Mouse (Mus musculus) cerebellum, postnatal 4 days (tissue): Measurements from ENCODE around the gene Rnf208.
A peak's percentile ranks its signal among the peaks of the same experiment; 100 is the strongest.

ENCODE experiments used
- DNase-seq, 2 experiments: peaks; one replicate each; pipeline ENCODE4 v3.0.0; 2022; ENCODE audit warnings: low spot score in 2 of 2, mixed read lengths in 1 of 2

Gene Rnf208

DNA sequence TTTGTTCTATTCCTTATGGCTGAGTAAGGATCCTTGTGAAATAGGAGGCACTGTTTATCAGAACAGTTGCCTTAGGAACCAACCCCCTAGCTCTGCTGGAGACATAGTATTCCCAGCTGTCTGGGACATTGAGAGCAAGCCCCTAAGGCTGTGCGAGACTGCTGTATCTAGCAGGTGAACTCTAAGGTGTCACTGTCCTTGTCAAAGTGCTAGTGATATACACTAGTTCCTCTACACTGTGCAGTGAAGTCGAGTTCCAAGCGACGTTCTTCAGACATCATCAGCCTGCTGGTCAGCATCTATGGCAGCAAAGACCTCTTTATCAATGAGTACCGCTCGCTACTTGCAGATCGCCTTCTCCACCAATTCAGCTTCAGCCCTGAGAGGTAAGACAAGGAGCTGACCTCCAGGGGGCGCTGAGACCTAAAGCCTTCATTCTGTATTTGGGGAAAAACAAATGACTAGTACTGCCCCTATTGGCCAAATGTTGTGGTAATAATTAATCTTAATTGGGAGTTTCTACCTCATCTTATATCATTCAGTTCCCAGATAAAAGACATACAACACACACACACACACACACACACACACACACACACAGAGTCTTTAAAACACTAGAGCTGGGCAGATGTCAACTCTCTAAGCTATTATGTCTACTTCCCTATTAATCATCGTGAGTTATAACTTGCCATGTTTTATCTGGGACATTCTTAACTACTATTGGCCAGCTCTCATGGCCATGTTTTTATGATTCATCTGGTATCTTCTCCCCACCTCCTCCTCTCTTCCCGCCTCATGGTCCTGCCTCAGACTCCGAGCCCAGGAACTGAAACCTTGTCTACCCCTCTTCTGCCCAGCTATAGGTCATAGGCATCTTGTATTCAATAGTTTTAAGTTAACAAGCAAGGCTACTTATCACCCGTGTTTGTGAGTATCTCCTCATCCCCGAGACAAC is 37.1 kb downstream of the Rnf208 start:
- DNase-seq = peak; percentile 78 to 86

DNA sequence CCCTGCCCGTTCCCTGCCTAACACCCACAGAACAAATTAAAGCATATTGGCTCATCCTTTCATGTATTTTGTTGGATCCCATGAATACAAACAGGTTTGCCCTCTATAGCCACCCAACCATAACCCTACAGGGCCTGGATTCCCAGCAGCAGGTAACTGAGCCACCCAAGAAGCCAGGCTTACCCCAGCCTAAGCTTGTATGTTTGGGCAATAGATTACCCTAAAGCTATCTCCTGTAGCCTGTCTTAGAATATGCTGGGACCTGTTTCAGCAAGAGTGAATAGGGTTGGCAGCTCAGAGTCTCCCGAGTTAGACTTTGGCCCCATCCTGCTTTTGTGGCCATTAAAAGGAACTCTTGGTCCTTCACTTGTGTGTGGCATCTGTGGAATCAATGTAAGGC is 43.5 kb downstream of the Rnf208 start:
- no peak for DNase-seq

DNA sequence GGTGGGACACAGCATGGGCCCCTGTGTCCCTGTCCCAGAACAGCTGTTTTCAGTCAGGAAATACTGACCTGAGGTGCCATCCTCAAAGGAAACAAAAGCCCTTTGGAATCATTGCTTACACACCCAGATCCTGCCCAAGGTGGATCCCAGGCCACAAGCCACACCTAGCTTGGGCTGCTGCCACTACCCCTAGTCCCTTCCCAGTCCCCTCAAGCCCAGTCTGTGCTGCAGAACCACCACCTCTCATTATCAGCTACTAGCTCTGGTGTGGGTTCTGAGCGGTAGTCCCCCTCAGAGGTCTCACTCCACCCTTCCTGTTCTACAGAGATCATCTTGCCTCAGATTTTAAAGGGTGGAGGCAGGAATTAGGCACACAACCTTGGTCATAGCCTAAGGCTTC is 44.3 kb downstream of the Rnf208 start:
- DNase-seq = no peak

GRCm38 (mm10) chr2:25286837-25287636 is 45.0 kb downstream of the Rnf208 start:
- DNase-seq = no peak

GRCm38 (mm10) chr2:25287927-25288649 is 46.0 kb downstream of the Rnf208 start, which contains the start of gene Tmem210:
Gene Tmem210 (plus strand): TSS chr2:25288145.
- DNase-seq = no peak

- DNase-seq = no peak
Measured at GRCm38 (mm10) chr2:25288734-25289345, 46.8 kb downstream of the Rnf208 start.

DNA sequence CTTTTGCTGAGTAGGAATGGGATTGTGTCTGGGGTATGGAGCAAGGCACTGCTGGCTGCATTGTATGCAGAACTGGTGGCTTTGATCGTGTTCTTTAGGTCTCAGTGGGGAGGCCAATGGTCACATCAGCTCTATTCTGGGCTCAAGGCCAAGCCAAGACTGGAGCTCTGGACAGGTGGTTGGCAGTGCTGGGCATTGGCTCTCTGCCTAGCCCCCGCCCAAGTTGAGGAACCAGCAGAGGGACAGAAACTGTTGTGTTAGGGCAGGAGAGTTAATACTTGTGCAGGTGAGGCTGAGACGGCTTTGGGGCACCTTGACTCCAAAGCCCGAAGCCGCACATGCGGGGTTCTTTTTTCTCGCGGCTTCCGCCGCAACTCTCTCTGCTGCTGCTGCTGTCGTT is 47.6 kb downstream of the Rnf208 start, which contains the start of gene Lrrc26:
Gene Lrrc26, plus strand, starts transcription at position 265 of the 400 bp plus-strand sequence.
- DNase-seq = peak in 1 of 2 experiments; percentile 65

- peak in 1 of 2 experiments; percentile 49 for DNase-seq
Measured at GRCm38 (mm10) chr2:25290101-25290815, 48.2 kb downstream of the Rnf208 start.

DNA sequence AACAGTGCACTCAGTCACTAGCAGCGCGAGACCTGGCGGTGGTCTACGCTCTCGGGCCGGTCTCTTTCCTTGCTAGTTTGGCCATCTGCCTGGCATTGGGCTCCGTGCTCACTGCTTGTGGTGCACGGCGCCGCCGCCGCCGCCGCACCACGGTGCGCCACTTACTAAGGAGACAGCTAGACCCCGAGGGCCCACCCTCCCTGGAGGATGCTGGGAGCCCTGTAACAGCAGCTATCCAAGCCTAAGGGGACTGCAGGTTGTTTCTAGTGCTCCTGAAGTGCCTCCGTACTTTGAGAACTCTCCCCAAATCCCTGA is 48.7 kb downstream of the Rnf208 start:
- DNase-seq = no peak

DNA sequence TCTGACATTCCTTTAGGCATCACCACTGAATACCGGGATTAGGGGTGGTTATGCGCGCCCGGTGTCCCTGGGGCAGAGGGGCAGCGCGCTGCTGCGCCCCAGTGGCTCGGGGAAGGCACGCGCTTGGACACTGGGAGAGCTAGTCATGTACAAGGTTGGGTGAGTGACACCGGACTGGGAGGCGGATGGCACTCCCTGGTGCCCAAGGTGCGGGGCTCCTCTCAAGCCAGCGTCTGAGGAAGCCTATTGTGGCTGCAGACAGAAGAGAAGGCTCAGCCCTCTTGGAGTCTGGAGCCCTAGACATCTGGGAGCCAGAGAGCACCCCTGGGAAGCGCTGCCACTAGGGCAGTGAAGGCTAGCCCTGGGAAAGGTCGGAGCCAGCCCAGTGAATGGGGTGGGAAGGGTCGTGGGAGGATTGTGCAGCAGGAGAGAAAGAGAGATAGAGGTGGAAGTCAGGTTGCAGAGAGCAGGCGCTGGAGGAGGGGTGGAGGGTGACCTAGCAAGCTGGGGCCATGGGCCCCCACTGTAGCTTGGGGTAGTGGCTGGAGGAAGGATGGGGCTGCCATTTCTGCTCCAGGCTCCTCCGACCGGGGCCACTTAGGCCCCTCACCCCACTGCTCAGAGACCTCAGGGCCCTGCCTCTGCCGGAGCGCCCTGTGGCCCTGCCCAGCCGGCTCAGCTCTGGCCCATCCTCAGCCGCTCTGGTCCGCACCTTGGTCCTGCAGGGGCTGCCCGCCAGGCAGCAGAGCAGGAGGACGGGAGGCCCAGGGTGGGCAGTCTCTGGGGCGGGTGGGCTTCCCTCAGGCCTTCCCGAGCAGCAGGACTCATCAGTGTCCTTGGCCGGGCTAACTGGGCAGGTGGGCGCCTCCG is 49.4 kb downstream of the Rnf208 start:
- no peak for DNase-seq

GRCm38 (mm10) chr2:25292054-25292544 is 50.0 kb downstream of the Rnf208 start:
- no peak for DNase-seq

DNA sequence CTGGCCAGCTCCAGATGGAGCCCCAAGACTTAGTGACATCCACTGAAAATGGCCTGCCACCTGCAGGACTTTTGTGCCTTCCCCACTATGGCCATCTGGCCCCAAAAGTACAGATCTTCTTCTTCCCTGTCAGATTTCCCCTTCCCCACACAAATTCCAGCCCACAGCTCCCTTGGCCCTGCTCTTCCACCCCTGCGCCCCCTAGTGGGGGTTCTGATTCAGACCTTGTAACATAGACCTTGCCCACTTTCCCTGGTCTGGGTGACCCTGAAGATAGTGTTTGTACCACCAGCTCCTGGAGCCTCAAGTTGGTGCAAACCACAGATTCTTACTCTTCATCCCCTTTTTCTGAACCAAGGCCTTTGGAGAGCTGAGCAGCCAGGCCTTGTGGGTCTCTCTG is 50.8 kb downstream of the Rnf208 start:
- peak in 1 of 2 experiments; percentile 82 for DNase-seq

GRCm38 (mm10) chr2:25293706-25294105 is 51.7 kb downstream of the Rnf208 start:
- DNase-seq = no peak
